Mouse (Mus musculus) liver, embryonic 14.5 days (tissue): Measurements from ENCODE around the gene Gm28230. TPM values are rescaled to one million over a fixed set of nuclear protein-coding genes. Genes with fewer than 3 reads are reported as not detected.

ENCODE experiments used
- ATAC-seq: fragments of 200-750 bp; cut with Nextera tagmentation; 2 replicates; pipeline ENCODE4 v1.8.0; 2017; ENCODE audit warnings: moderate number of reproducible peaks, mild to moderate bottlenecking, moderate library complexity; ENCODE audit not compliant: insufficient read depth
- DNase-seq, 3 experiments: peaks; one replicate each; pipeline ENCODE4 v3.0.0-alpha.2; 2012 to 2013; ENCODE audit warnings: low read depth in 3 of 3, low spot score in 3 of 3
- H3K27ac ChIP-seq: fragments of 300-500 bp; sonication (generic); 2 replicates; pipeline ENCODE4 v1.5.1; 2014; ENCODE audit warnings: moderate library complexity, mild to moderate bottlenecking, control low read depth, inconsistent platforms
- H3K27me3 ChIP-seq: fragments of 300-500 bp; sonication (generic); 2 replicates; pipeline ENCODE4 v1.6.1; 2014; ENCODE audit warnings: mild to moderate bottlenecking, low read length, moderate library complexity; ENCODE audit not compliant: control insufficient read depth, insufficient read depth
- H3K36me3 ChIP-seq: fragments of 300-500 bp; sonication (generic); replicated peaks from 2 replicates; pipeline ENCODE4 v1.6.1; 2014; ENCODE audit warnings: low read depth; ENCODE audit not compliant: control insufficient read depth, insufficient read depth
- H3K4me1 ChIP-seq, 2 experiments: fragments of 200-500 bp in 1 of 2; fragments of 300-500 bp in 1 of 2; sonication (generic) in 1 of 2; replicated peaks; 2 replicates each; pipeline ENCODE4 v1.6.1; 2012 to 2014; ENCODE audit warnings: antibody characterized with exemption in 1 of 2, inconsistent platforms in 1 of 2, low read length in 1 of 2; ENCODE audit not compliant: control insufficient read depth in 2 of 2, insufficient read depth in 2 of 2
- H3K4me2 ChIP-seq: fragments of 300-500 bp; sonication (generic); 2 replicates; pipeline ENCODE4 v1.6.1; 2014; ENCODE audit warnings: low read depth, mild to moderate bottlenecking, control low read depth, moderate library complexity
- H3K4me3 ChIP-seq, 2 experiments: fragments of 200-500 bp in 1 of 2; fragments of 300-500 bp in 1 of 2; sonication (generic) in 1 of 2; 2 replicates each; pipeline ENCODE4 v1.5.1; 2012 to 2014; ENCODE audit warnings: low read depth in 2 of 2, low read length in 2 of 2, mild to moderate bottlenecking in 2 of 2, control low read depth in 1 of 2, inconsistent platforms in 1 of 2, moderate library complexity in 1 of 2; ENCODE audit not compliant: insufficient read depth in 1 of 2
- H3K9ac ChIP-seq: fragments of 300-500 bp; sonication (generic); replicated peaks from 2 replicates; pipeline ENCODE4 v1.6.1; 2014; ENCODE audit warnings: mild to moderate bottlenecking, control low read depth, moderate library complexity
- H3K9me3 ChIP-seq: fragments of 300-500 bp; sonication (generic); 2 replicates; pipeline ENCODE4 v1.6.1; 2016; ENCODE audit warnings: low read length, mixed read lengths; ENCODE audit not compliant: control insufficient read depth
- CTCF ChIP-seq: IDR thresholded peaks from 2 replicates; pipeline ENCODE4 v1.5.1; 2016; ENCODE audit warnings: antibody characterized with exemption, low read depth, control low read depth
- EP300 ChIP-seq: IDR thresholded peaks from 2 replicates; pipeline ENCODE4 v1.6.1; 2016; ENCODE audit warnings: antibody characterized with exemption, low read depth
- WGBS: fragments of 180-500 bp; shearing (Covaris S2); extraction: QIAGEN DNeasy Blood & Tissue Kit; methylation state at CpG from one replicate; pipeline ENCODE4 v1.1.7; 2014; ENCODE audit not compliant: insufficient replicate concordance; 5-methylcytosine and 5-hydroxymethylcytosine counted together
- polyA plus RNA-seq, 2 experiments: library from polyadenylated mRNA; depleted of rRNA in 1 of 2; stranded (reverse) in 1 of 2; unstranded in 1 of 2; fragments of >200 nt; fragmentation: Nextera tagmentation in 1 of 2; extraction: Ambion mirVana in 1 of 2; gene quantifications; 2 replicates each; pipeline versions ENCODE4 v1.2.1 to v1.2.3; 2012 to 2014

The Gm28230 gene
- polyA plus RNA-seq, 2 experiments = not detected

GRCm38 (mm10) chr2:74730331-74730730 is 3.8 kb downstream of the Gm28230 start:
- Histone ChIP-seq H3K4me3 (no peak overlapping the region), H3K9me3 (no peaks in the 10 kb centered on the region), H3K36me3 (no peaks in the 10 kb centered on the region), H3K27me3 (peaks cover 99% of the 10 kb centered on the region), H3K4me1 (no peaks in the 10 kb centered on the region), H3K27ac (no peak overlapping the region), H3K9ac (no peak overlapping the region), H3K4me2 (no peak overlapping the region)
- whole genome bisulfite sequencing = 22% methylated on average over 8 of the region's 8 CpGs
- DNase-seq = no peak
- no peak for ATAC-seq
- TF ChIP-seq EP300 (no peak), CTCF (no peak)

GRCm38 (mm10) chr2:74731055-74731454 is 4.5 kb downstream of the Gm28230 start:
- Histone ChIP-seq H3K4me3 (no peak overlapping the region), H3K4me1 (no peaks in the 10 kb centered on the region), H3K27ac (no peak overlapping the region), H3K4me2 (no peak overlapping the region), H3K36me3 (no peaks in the 10 kb centered on the region), H3K9me3 (no peaks in the 10 kb centered on the region), H3K9ac (no peak overlapping the region), H3K27me3 (peaks cover 99% of the 10 kb centered on the region)
- TF ChIP-seq EP300 (no peak), CTCF (no peak)
- DNase-seq (no peak), ATAC-seq (no peak)

GRCm38 (mm10) chr2:74731799-74732512 is 5.4 kb downstream of the Gm28230 start:
- Histone ChIP-seq H3K4me3 (no peak overlapping the region), H3K9ac (no peak overlapping the region), H3K27me3 (peaks cover 99% of the 10 kb centered on the region), H3K27ac (no peak overlapping the region), H3K4me2 (no peak overlapping the region), H3K36me3 (no peaks in the 10 kb centered on the region), H3K9me3 (no peaks in the 10 kb centered on the region), H3K4me1 (no peaks in the 10 kb centered on the region)
- ATAC-seq = no peak
- 18% methylated on average over 9 of the region's 9 CpGs for WGBS
- DNase-seq = no peak
- no peak for TF ChIP-seq EP300
- no peak for TF ChIP-seq CTCF

GRCm38 (mm10) chr2:74732513-74733316 is 6.2 kb downstream of the Gm28230 start:
- H3K4me2 ChIP-seq = no peak overlapping the region
- ATAC-seq (no peak), DNase-seq (no peak)
- H3K27me3 ChIP-seq = peaks cover 99% of the 10 kb centered on the region
- 2% methylated on average over 52 of the region's 52 CpGs for WGBS
- no peaks in the 10 kb centered on the region for H3K36me3 ChIP-seq
- no peaks in the 10 kb centered on the region for H3K4me1 ChIP-seq
- no peak overlapping the region for H3K27ac ChIP-seq
- no peaks in the 10 kb centered on the region for H3K9me3 ChIP-seq
- TF ChIP-seq CTCF = no peak
- TF ChIP-seq EP300 = no peak
- no peak overlapping the region for H3K9ac ChIP-seq
- no peak overlapping the region for H3K4me3 ChIP-seq

- DNase-seq = no peak
- H3K36me3 ChIP-seq = no peaks in the 10 kb centered on the region
Observed at GRCm38 (mm10) chr2:74733317-74733661, 6.8 kb downstream of the Gm28230 start.

More at GRCm38 (mm10) chr2:74733317-74733661, 6.8 kb downstream of the Gm28230 start:
- Histone ChIP-seq H3K27me3 (peaks cover 99% of the 10 kb centered on the region), H3K4me2 (no peak overlapping the region), H3K9me3 (no peaks in the 10 kb centered on the region), H3K4me3 (no peak overlapping the region), H3K9ac (no peak overlapping the region), H3K4me1 (no peaks in the 10 kb centered on the region), H3K27ac (no peak overlapping the region)
- TF ChIP-seq CTCF (no peak), EP300 (no peak)
- WGBS = 1% methylated on average over 14 of the region's 16 CpGs
- ATAC-seq = no peak
